Comparison of ENCODE assay signal across 16 mouse cellular contexts in the genomic region with DNA sequence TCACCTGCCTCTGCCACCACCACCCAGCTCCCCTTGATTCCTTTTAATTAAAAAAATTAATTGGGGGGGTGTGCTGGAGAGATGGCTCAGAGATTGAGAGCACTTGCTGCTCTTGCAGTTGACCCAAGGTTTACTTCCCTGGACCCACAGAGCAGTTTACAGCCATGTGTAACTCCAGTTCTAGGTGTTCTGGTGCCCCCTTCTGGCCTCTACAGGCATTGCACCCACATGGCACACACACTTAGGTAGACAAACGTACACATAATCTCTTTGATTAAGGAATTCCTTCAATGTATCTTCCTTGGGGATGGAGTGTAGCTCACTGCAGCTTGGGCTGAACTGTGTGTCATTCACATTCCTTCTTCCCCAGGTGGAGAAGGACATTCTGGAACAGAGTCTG. TPM values are rescaled to one million over a fixed set of nuclear protein-coding genes. Genes with fewer than 3 reads are reported as not detected.
DNase-seq lines count a peak whose midpoint lies in the region; ATAC-seq and TF ChIP-seq lines count a peak whose summit lies in the region.
"Had no signal": no experiment of that assay in that cellular context is flagged by ENCODE, and none has a peak within 500 bp of the region (broad histone marks: within the 10 kb centered on the region; RNA-seq: fewer than 3 reads in every experiment).

No protein-coding gene starts in this region.

- H3K27me3 ChIP-seq in intestine, postnatal 0 days (replicated peaks; ENCODE audit: control insufficient read depth, insufficient read depth, low read length) = no peaks in the 10 kb centered on the region
- H3K27me3 ChIP-seq in intestine, embryonic 16.5 days (replicated peaks; ENCODE audit: control insufficient read depth, insufficient read depth, low read length) = no peaks in the 10 kb centered on the region
- H3K27me3 ChIP-seq in neural tube, embryonic 13.5 days = peaks cover 7% of the 10 kb centered on the region; the same call in 1 of the 2 replicates
- H3K27me3 ChIP-seq in neural tube, embryonic 15.5 days (replicated peaks) = no peaks in the 10 kb centered on the region; the same call in 1 of the 2 replicates
- H3K27me3 ChIP-seq: embryonic facial prominence, embryonic 15.5 days; forebrain, embryonic 15.5 days; stomach, embryonic 15.5 days had no signal

- no peak overlapping the region for H3K4me2 ChIP-seq in intestine, postnatal 0 days (replicated peaks; ENCODE audit: low read depth)
- no peak overlapping the region for H3K4me2 ChIP-seq in intestine, embryonic 16.5 days (ENCODE audit: low read depth, low read length)
- no peak overlapping the region for H3K4me2 ChIP-seq in neural tube, embryonic 13.5 days
- H3K4me2 ChIP-seq in neural tube, embryonic 15.5 days = no peak overlapping the region
- H3K4me2 ChIP-seq: embryonic facial prominence, embryonic 15.5 days; forebrain, embryonic 15.5 days; heart, embryonic 11.5 days; limb, embryonic 15.5 days; midbrain, embryonic 13.5 days; stomach, embryonic 15.5 days had no signal

- no peak overlapping the region for H3K9ac ChIP-seq in intestine, postnatal 0 days (ENCODE audit: low read depth, low read length)
- no peak overlapping the region for H3K9ac ChIP-seq in intestine, embryonic 16.5 days (ENCODE audit: low read depth, low read length)
- H3K9ac ChIP-seq in neural tube, embryonic 13.5 days = no peak overlapping the region
- H3K9ac ChIP-seq in neural tube, embryonic 15.5 days (replicated peaks) = no peak overlapping the region
- H3K9ac ChIP-seq: embryonic facial prominence, embryonic 15.5 days; forebrain, embryonic 15.5 days; limb, embryonic 15.5 days; midbrain, embryonic 13.5 days; stomach, embryonic 15.5 days had no signal

- H3K4me3 ChIP-seq in intestine, postnatal 0 days (ENCODE audit: low read depth, low read length) = no peak overlapping the region
- no peak overlapping the region for H3K4me3 ChIP-seq in intestine, embryonic 16.5 days (ENCODE audit: low read length)
- no peak overlapping the region for H3K4me3 ChIP-seq in neural tube, embryonic 13.5 days
- no peak overlapping the region for H3K4me3 ChIP-seq in neural tube, embryonic 15.5 days (replicated peaks)
- no peak overlapping the region for H3K4me3 ChIP-seq in bone marrow, adult 2 months (replicated peaks; ENCODE audit: control insufficient read depth, low read depth, low read length)
- H3K4me3 ChIP-seq: embryonic facial prominence, embryonic 15.5 days; forebrain, embryonic 15.5 days; limb, embryonic 15.5 days; midbrain, embryonic 13.5 days; stomach, embryonic 15.5 days had no signal

- H3K9me3 ChIP-seq in intestine, postnatal 0 days (ENCODE audit: control insufficient read depth) = no peaks in the 10 kb centered on the region
- peaks cover 6% of the 10 kb centered on the region; the same call in 1 of the 2 replicates for H3K9me3 ChIP-seq in intestine, embryonic 16.5 days (ENCODE audit: control insufficient read depth, low read length)
- no peaks in the 10 kb centered on the region for H3K9me3 ChIP-seq in neural tube, embryonic 13.5 days
- H3K9me3 ChIP-seq in neural tube, embryonic 15.5 days (replicated peaks) = no peaks in the 10 kb centered on the region
- H3K9me3 ChIP-seq: embryonic facial prominence, embryonic 15.5 days; forebrain, embryonic 15.5 days; limb, embryonic 15.5 days; midbrain, embryonic 13.5 days had no signal

- H3K4me1 ChIP-seq in intestine, postnatal 0 days (replicated peaks; ENCODE audit: control insufficient read depth, insufficient read depth, low read length) = no peaks in the 10 kb centered on the region
- H3K4me1 ChIP-seq in intestine, embryonic 16.5 days (ENCODE audit: control insufficient read depth, insufficient read depth, low read length) = no peaks in the 10 kb centered on the region
- no peaks in the 10 kb centered on the region for H3K4me1 ChIP-seq in neural tube, embryonic 13.5 days (replicated peaks)
- no peaks in the 10 kb centered on the region for H3K4me1 ChIP-seq in neural tube, embryonic 15.5 days
- H3K4me1 ChIP-seq in bone marrow, adult 2 months (ENCODE audit: control insufficient read depth, insufficient read depth, low read length) = no peaks in the 10 kb centered on the region
- H3K4me1 ChIP-seq: embryonic facial prominence, embryonic 15.5 days; forebrain, embryonic 15.5 days; limb, embryonic 15.5 days; midbrain, embryonic 13.5 days; stomach, embryonic 15.5 days had no signal

- peak; percentile 57 for TF ChIP-seq CTCF in intestine, postnatal 0 days (IDR thresholded peaks at IDR 0.05; ENCODE audit: low read depth)
- peak; percentile 35; the same call in 1 of the 2 replicates for TF ChIP-seq CTCF in bone marrow, adult 2 months (IDR thresholded peaks at IDR 0.05; ENCODE audit: control insufficient read depth, insufficient read depth, low read length)

- TF ChIP-seq POLR2A in bone marrow, adult 2 months (IDR thresholded peaks at IDR 0.05; ENCODE audit: borderline replicate concordance, control insufficient read depth, low read depth, low read length) = no peak

- H3K27ac ChIP-seq in intestine, postnatal 0 days (ENCODE audit: low read depth, low read length) = no peak overlapping the region
- no peak overlapping the region for H3K27ac ChIP-seq in intestine, embryonic 16.5 days (ENCODE audit: low read length)
- H3K27ac ChIP-seq in neural tube, embryonic 13.5 days (replicated peaks) = 0 out of 2 replicates have a peak overlapping the region, but pooled peaks have one; percentile 38
- H3K27ac ChIP-seq in neural tube, embryonic 15.5 days (replicated peaks) = no peak overlapping the region
- no peak overlapping the region for H3K27ac ChIP-seq in bone marrow, adult 2 months (ENCODE audit: control insufficient read depth, insufficient read depth, low read depth, low read length, poor library complexity)
- H3K27ac ChIP-seq: embryonic facial prominence, embryonic 15.5 days; forebrain, embryonic 15.5 days; limb, embryonic 15.5 days; macrophage; midbrain, embryonic 13.5 days; stomach, embryonic 15.5 days had no signal

- WGBS in intestine, postnatal 0 days = 78% methylated on average over 1 of the region's 1 CpGs
- WGBS in intestine, embryonic 16.5 days = 76% methylated on average over 1 of the region's 1 CpGs
- WGBS in neural tube, embryonic 13.5 days = 74% methylated on average over 1 of the region's 1 CpGs
- WGBS in neural tube, embryonic 15.5 days = 76% methylated on average over 1 of the region's 1 CpGs
- WGBS in bone marrow, adult 2 months = 80% methylated on average over 1 of the region's 1 CpGs

- ATAC-seq in intestine, postnatal 0 days = no peak
- ATAC-seq in intestine, embryonic 16.5 days = no peak
- ATAC-seq in neural tube, embryonic 13.5 days (ENCODE audit: low read depth) = no peak
- ATAC-seq in neural tube, embryonic 15.5 days (ENCODE audit: low FRiP score) = no peak
- ATAC-seq: forebrain, embryonic 15.5 days; midbrain, embryonic 13.5 days had no signal

- peaks cover 45% of the 10 kb centered on the region for H3K36me3 ChIP-seq in intestine, postnatal 0 days (ENCODE audit: control insufficient read depth, insufficient read depth)
- H3K36me3 ChIP-seq in intestine, embryonic 16.5 days (ENCODE audit: control insufficient read depth, insufficient read depth, low read length) = no peaks in the 10 kb centered on the region; the same call in 1 of the 2 replicates
- no peaks in the 10 kb centered on the region for H3K36me3 ChIP-seq in neural tube, embryonic 13.5 days
- H3K36me3 ChIP-seq in neural tube, embryonic 15.5 days = no peaks in the 10 kb centered on the region
- H3K36me3 ChIP-seq: embryonic facial prominence, embryonic 15.5 days; forebrain, embryonic 15.5 days; limb, embryonic 15.5 days; midbrain, embryonic 13.5 days; stomach, embryonic 15.5 days had no signal

- no peak for DNase-seq in urinary bladder, postnatal 25 days (ENCODE audit: low spot score)
- no peak for DNase-seq in B cell, adult 2 months
- DNase-seq: cerebellum, adult 2 months; thymus, postnatal 4 days had no signal

RNA-seq across cellular contexts. Expression of a gene that starts 17.5 kb away (rescaled TPM):
- 9.9 and 11.4 TPM in 2 replicates for polyA plus RNA-seq in intestine, postnatal 0 days (2015; fragmentation: Nextera tagmentation; extraction: Ambion mirVana)
- polyA plus RNA-seq in intestine, embryonic 16.5 days (2015; fragmentation: Nextera tagmentation; extraction: Ambion mirVana) = 8.5 and 10.5 TPM in 2 replicates
- 0.17 and 0.23 TPM in 2 replicates for polyA plus RNA-seq in neural tube, embryonic 13.5 days (2015; fragmentation: Nextera tagmentation; extraction: Ambion mirVana)
- 0.33 and 0.69 TPM in 2 replicates for polyA plus RNA-seq in neural tube, embryonic 15.5 days (2015; fragmentation: Nextera tagmentation; extraction: Ambion mirVana)
- polyA plus RNA-seq in bone marrow, adult 2 months (2011; ENCODE audit: insufficient read depth, insufficient read length, low replicate concordance, missing spikeins) = not detected in 2 replicates

RNA-seq across cellular contexts. Expression of a gene that starts 25.2 kb away (rescaled TPM):
- 162 and 174 TPM in 2 replicates for polyA plus RNA-seq in intestine, postnatal 0 days (2015; fragmentation: Nextera tagmentation; extraction: Ambion mirVana)
- polyA plus RNA-seq in intestine, embryonic 16.5 days (2015; fragmentation: Nextera tagmentation; extraction: Ambion mirVana) = 306 and 335 TPM in 2 replicates
- 260 and 263 TPM in 2 replicates for polyA plus RNA-seq in neural tube, embryonic 13.5 days (2015; fragmentation: Nextera tagmentation; extraction: Ambion mirVana)
- polyA plus RNA-seq in neural tube, embryonic 15.5 days (2015; fragmentation: Nextera tagmentation; extraction: Ambion mirVana) = 241 and 279 TPM in 2 replicates
- polyA plus RNA-seq in bone marrow, adult 2 months (2011; ENCODE audit: insufficient read depth, insufficient read length, low replicate concordance, missing spikeins) = 144 and 147 TPM in 2 replicates

RNA-seq across cellular contexts. Expression of a gene that starts 30.3 kb away (rescaled TPM):
- polyA plus RNA-seq in intestine, postnatal 0 days (2015; fragmentation: Nextera tagmentation; extraction: Ambion mirVana) = 7.7 and 8.3 TPM in 2 replicates
- polyA plus RNA-seq in intestine, embryonic 16.5 days (2015; fragmentation: Nextera tagmentation; extraction: Ambion mirVana) = 8.2 and 8.3 TPM in 2 replicates
- polyA plus RNA-seq in neural tube, embryonic 13.5 days (2015; fragmentation: Nextera tagmentation; extraction: Ambion mirVana) = 5.6 and 5.7 TPM in 2 replicates
- polyA plus RNA-seq in neural tube, embryonic 15.5 days (2015; fragmentation: Nextera tagmentation; extraction: Ambion mirVana) = 4.7 and 5.6 TPM in 2 replicates
- 5.6 and 12.0 TPM in 2 replicates for polyA plus RNA-seq in bone marrow, adult 2 months (2011; ENCODE audit: insufficient read depth, insufficient read length, low replicate concordance, missing spikeins)

RNA-seq across cellular contexts. Expression of a gene that starts 30.3 kb away (rescaled TPM):
- polyA plus RNA-seq in intestine, postnatal 0 days (2015; fragmentation: Nextera tagmentation; extraction: Ambion mirVana) = 6.7 and 7.7 TPM in 2 replicates
- polyA plus RNA-seq in intestine, embryonic 16.5 days (2015; fragmentation: Nextera tagmentation; extraction: Ambion mirVana) = 9.0 and 10.5 TPM in 2 replicates
- polyA plus RNA-seq in neural tube, embryonic 13.5 days (2015; fragmentation: Nextera tagmentation; extraction: Ambion mirVana) = 4.3 and 5.3 TPM in 2 replicates
- 5.8 and 7.3 TPM in 2 replicates for polyA plus RNA-seq in neural tube, embryonic 15.5 days (2015; fragmentation: Nextera tagmentation; extraction: Ambion mirVana)
- polyA plus RNA-seq in bone marrow, adult 2 months (2011; ENCODE audit: insufficient read depth, insufficient read length, low replicate concordance, missing spikeins) = 3.3 and 6.2 TPM in 2 replicates

RNA-seq across cellular contexts. Expression of a gene that starts 57.4 kb away (rescaled TPM):
- polyA plus RNA-seq in intestine, postnatal 0 days (2015; fragmentation: Nextera tagmentation; extraction: Ambion mirVana) = 71.6 and 79.0 TPM in 2 replicates
- 90.5 and 99.0 TPM in 2 replicates for polyA plus RNA-seq in intestine, embryonic 16.5 days (2015; fragmentation: Nextera tagmentation; extraction: Ambion mirVana)
- 58.0 and 62.5 TPM in 2 replicates for polyA plus RNA-seq in neural tube, embryonic 13.5 days (2015; fragmentation: Nextera tagmentation; extraction: Ambion mirVana)
- 102 and 105 TPM in 2 replicates for polyA plus RNA-seq in neural tube, embryonic 15.5 days (2015; fragmentation: Nextera tagmentation; extraction: Ambion mirVana)
- 6.5 and 18.1 TPM in 2 replicates for polyA plus RNA-seq in bone marrow, adult 2 months (2011; ENCODE audit: insufficient read depth, insufficient read length, low replicate concordance, missing spikeins)
